Mouse (Mus musculus) megakaryocyte, embryonic 14.5 days (primary cell): ENCODE results near the gene Kif7.

Source experiments
- FLI1 ChIP-seq: IDR thresholded peaks from 2 replicates; pipeline ENCODE4 v1.6.1; 2012; ENCODE audit warnings: low read length, inconsistent platforms, mixed read lengths
- GATA1 ChIP-seq: IDR thresholded peaks from 3 replicates; pipeline ENCODE4 v1.6.1; 2012; ENCODE audit warnings: mixed read lengths, low read length, inconsistent platforms, borderline replicate concordance

GRCm38 (mm10) chr7:79740279-79740678, 24.8 kb upstream of the Kif7 start:
- TF ChIP-seq FLI1 (no peak), GATA1 (no peak)
